Mouse (Mus musculus): ENCODE measurements at regions not wholly inside any gene's neighbourhood (a gene's known extent, or its start where the extent isn't known, plus 50 kb on each side); places are given as distances from the start of the nearest gene placed in this dataset.
A peak's percentile ranks its signal among the peaks of the same experiment; 100 is the strongest.

- DNase-seq (ENCODE audit: low spot score), result no peak
Measured at GRCm38 (mm10) chr15:17569205-17569604, 840.6 kb downstream of the Cdh9 start.

GRCm38 (mm10) chr15:17588617-17589016 is 860.1 kb downstream of the Cdh9 start:
- DNase-seq (ENCODE audit: low spot score), result no peak

- DNase-seq (ENCODE audit: low spot score), result peak; percentile 9
Measured at GRCm38 (mm10) chr15:17604402-17604801, 875.8 kb downstream of the Cdh9 start.

- DNase-seq (ENCODE audit: low spot score), result no peak
Measured at GRCm38 (mm10) chr15:17614945-17615344, 886.4 kb downstream of the Cdh9 start.

GRCm38 (mm10) chr15:17641218-17641617 is 912.7 kb downstream of the Cdh9 start:
- DNase-seq (ENCODE audit: low spot score), result no peak
